Mouse (Mus musculus): ENCODE results near the gene Hba-x. TPM values are rescaled to one million over a fixed set of nuclear protein-coding genes. Genes with fewer than 3 reads are reported as not detected.

Hba-x gene
- polyA plus RNA-seq, 1 experiment from 2014 or later = 300 TPM

DNA sequence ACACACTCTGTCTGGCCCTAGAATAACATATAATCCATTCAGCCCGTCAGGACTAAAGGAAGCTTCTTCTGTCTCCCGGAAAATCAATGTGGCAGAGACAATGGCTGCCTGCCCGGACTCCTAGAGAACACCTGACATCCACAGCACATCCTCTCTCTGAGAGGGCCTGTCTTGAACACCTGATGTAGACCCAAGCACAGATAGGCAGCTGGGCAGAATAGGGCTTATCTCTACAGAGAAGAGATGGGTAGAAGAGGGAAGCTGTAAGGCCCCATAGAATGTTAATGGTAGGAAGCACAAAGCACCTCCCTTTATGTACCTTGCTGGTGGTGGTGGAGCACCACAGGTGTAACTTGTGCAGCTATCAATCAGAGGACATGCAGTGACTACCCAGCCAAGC, 34.0 kb upstream of the Hba-x start:
- Histone ChIP-seq H3K9me3 (ENCODE audit: control insufficient read depth, low read length) (no peaks in the 10 kb centered on the region), H3K4me2 (ENCODE audit: low read length) (no peak overlapping the region), H3K36me3 (ENCODE audit: control insufficient read depth, insufficient read depth, low read length) (peaks cover 75% of the 10 kb centered on the region), H3K27me3 (ENCODE audit: control insufficient read depth, insufficient read depth, low read length) (no peaks in the 10 kb centered on the region), H3K9ac (ENCODE audit: low read length) (no peak overlapping the region), H3K4me1 (ENCODE audit: control insufficient read depth in 2 of 2, insufficient read depth in 2 of 2, low read length in 2 of 2) (peaks cover 6 to 14% of the 10 kb centered on the region in 2 experiments; a peak in 3 of 4 replicates), H3K4me3 (ENCODE audit: control insufficient read depth in 1 of 2, insufficient read depth in 1 of 2, low read depth in 1 of 2, low read length in 2 of 2) (no peak overlapping the region), H3K27ac (replicated peaks in 1 of 2; ENCODE audit: control insufficient read depth in 1 of 2, insufficient read depth in 1 of 2, low read depth in 2 of 2, low read length in 2 of 2) (no peak overlapping the region)
- 86% methylated on average over 3 of the region's 3 CpGs for WGBS
- ATAC-seq (ENCODE audit: insufficient number of reproducible peaks, insufficient read depth, low FRiP score, low read depth) = no peak

DNA sequence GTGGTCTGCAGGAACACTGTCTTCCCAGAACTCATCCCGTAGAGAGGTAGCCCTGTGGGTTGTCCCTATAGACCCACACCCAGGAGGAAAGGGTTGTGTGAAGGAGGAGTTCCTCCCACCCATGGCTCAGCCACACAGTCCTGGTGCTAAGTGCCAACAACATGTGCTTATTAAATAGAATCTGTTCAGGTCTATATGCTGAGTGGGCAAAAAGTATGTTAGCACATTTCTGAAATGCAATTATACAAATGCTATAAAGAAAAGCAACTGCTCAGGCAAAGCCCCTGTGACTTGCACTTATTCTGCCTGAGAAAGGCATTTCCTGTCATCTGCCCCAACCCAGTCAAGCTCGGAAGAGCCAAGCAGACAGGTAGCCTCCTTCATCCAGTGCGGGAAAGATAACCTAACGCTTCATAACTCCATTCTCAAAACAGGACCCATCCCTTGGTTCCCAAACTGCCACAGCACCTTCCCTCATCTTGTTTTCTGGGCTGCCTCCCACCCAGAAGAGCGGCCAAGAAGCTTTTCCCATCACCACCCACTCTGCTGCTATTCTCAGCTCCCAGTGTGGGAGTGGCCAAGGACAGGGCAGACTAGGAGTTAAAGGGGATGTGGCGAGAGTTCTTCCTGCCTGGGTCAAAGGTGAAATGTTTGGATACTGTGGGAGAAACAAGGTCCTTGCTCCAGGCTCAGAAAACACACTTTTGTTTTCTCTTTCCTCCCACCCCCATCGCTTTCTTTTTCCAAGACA, 32.8 kb upstream of the Hba-x start:
- WGBS = 54% methylated on average over 7 of the region's 7 CpGs
- Histone ChIP-seq H3K36me3 (ENCODE audit: control insufficient read depth, insufficient read depth, low read length) (peaks cover 73% of the 10 kb centered on the region), H3K27me3 (ENCODE audit: control insufficient read depth, insufficient read depth, low read length) (no peaks in the 10 kb centered on the region), H3K4me1 (ENCODE audit: control insufficient read depth in 2 of 2, insufficient read depth in 2 of 2, low read length in 2 of 2) (peaks cover 6 to 11% of the 10 kb centered on the region in 2 experiments; a peak in 3 of 4 replicates), H3K4me3 (ENCODE audit: control insufficient read depth in 1 of 2, insufficient read depth in 1 of 2, low read depth in 1 of 2, low read length in 2 of 2) (no peak overlapping the region), H3K27ac (replicated peaks in 1 of 2; ENCODE audit: control insufficient read depth in 1 of 2, insufficient read depth in 1 of 2, low read depth in 2 of 2, low read length in 2 of 2) (peak overlapping the region in 1 of 2 experiments; percentile 14; a peak in 1 of 4 replicates), H3K9me3 (ENCODE audit: control insufficient read depth, low read length) (no peaks in the 10 kb centered on the region), H3K4me2 (ENCODE audit: low read length) (no peak overlapping the region), H3K9ac (ENCODE audit: low read length) (no peak overlapping the region)
- ATAC-seq (ENCODE audit: insufficient number of reproducible peaks, insufficient read depth, low FRiP score, low read depth) = no peak

- H3K27ac ChIP-seq (replicated peaks in 1 of 2; ENCODE audit: control insufficient read depth in 1 of 2, insufficient read depth in 1 of 2, low read depth in 2 of 2, low read length in 2 of 2) = no peak overlapping the region; a peak in 1 of 4 replicates
- H3K4me1 ChIP-seq (ENCODE audit: control insufficient read depth in 2 of 2, insufficient read depth in 2 of 2, low read length in 2 of 2) = peaks cover 6 to 11% of the 10 kb centered on the region in 2 experiments; a peak in 3 of 4 replicates
- WGBS = 74% methylated on average over 3 of the region's 3 CpGs
- no peaks in the 10 kb centered on the region for H3K9me3 ChIP-seq (ENCODE audit: control insufficient read depth, low read length)
- H3K36me3 ChIP-seq (ENCODE audit: control insufficient read depth, insufficient read depth, low read length) = peaks cover 73% of the 10 kb centered on the region
- no peak overlapping the region for H3K4me2 ChIP-seq (ENCODE audit: low read length)
- no peak overlapping the region for H3K9ac ChIP-seq (ENCODE audit: low read length)
- H3K4me3 ChIP-seq (ENCODE audit: control insufficient read depth in 1 of 2, insufficient read depth in 1 of 2, low read depth in 1 of 2, low read length in 2 of 2) = no peak overlapping the region
- no peak for ATAC-seq (ENCODE audit: insufficient number of reproducible peaks, insufficient read depth, low FRiP score, low read depth)
- no peaks in the 10 kb centered on the region for H3K27me3 ChIP-seq (ENCODE audit: control insufficient read depth, insufficient read depth, low read length)
Observed at GRCm38 (mm10) chr11:32244064-32244463, 32.1 kb upstream of the Hba-x start.

GRCm38 (mm10) chr11:32244617-32245016, 31.6 kb upstream of the Hba-x start:
- Histone ChIP-seq H3K36me3 (ENCODE audit: control insufficient read depth, insufficient read depth, low read length) (peaks cover 73% of the 10 kb centered on the region), H3K27me3 (ENCODE audit: control insufficient read depth, insufficient read depth, low read length) (no peaks in the 10 kb centered on the region), H3K4me2 (ENCODE audit: low read length) (no peak overlapping the region), H3K4me1 (ENCODE audit: control insufficient read depth in 2 of 2, insufficient read depth in 2 of 2, low read length in 2 of 2) (peaks cover 6 to 11% of the 10 kb centered on the region in 2 experiments; a peak in 3 of 4 replicates), H3K9me3 (ENCODE audit: control insufficient read depth, low read length) (no peaks in the 10 kb centered on the region), H3K9ac (ENCODE audit: low read length) (no peak overlapping the region), H3K4me3 (ENCODE audit: control insufficient read depth in 1 of 2, insufficient read depth in 1 of 2, low read depth in 1 of 2, low read length in 2 of 2) (no peak overlapping the region), H3K27ac (replicated peaks in 1 of 2; ENCODE audit: control insufficient read depth in 1 of 2, insufficient read depth in 1 of 2, low read depth in 2 of 2, low read length in 2 of 2) (no peak overlapping the region)
- ATAC-seq (ENCODE audit: insufficient number of reproducible peaks, insufficient read depth, low FRiP score, low read depth) = no peak
- 76% methylated on average over 1 of the region's 1 CpGs for WGBS

DNA sequence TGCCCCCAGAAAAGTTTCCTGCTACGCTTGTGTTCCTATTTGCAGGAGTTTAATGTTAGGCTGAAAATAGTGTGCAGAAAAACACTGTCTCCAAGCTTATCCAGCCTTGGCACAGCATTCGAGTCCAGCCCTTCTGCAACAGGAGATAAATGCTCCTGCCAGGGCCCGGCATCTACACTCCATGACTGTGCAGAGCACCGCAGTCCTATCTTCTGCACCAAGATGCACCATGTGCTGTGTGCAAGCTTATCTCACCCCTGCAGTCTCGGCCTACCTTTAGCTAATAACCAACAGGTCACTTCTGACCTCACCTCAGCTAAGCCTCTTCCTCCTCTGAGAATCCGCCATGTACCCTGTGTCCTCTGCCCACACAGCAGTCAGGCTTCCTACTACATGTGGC, 30.6 kb upstream of the Hba-x start:
- WGBS = 82% methylated on average over 6 of the region's 6 CpGs
- no peak for ATAC-seq (ENCODE audit: insufficient number of reproducible peaks, insufficient read depth, low FRiP score, low read depth)
- Histone ChIP-seq H3K36me3 (ENCODE audit: control insufficient read depth, insufficient read depth, low read length) (peaks cover 73% of the 10 kb centered on the region), H3K9ac (ENCODE audit: low read length) (no peak overlapping the region), H3K4me1 (ENCODE audit: control insufficient read depth in 2 of 2, insufficient read depth in 2 of 2, low read length in 2 of 2) (peaks cover 6 to 11% of the 10 kb centered on the region in 2 experiments; a peak in 3 of 4 replicates), H3K4me2 (ENCODE audit: low read length) (no peak overlapping the region), H3K9me3 (ENCODE audit: control insufficient read depth, low read length) (no peaks in the 10 kb centered on the region), H3K27me3 (ENCODE audit: control insufficient read depth, insufficient read depth, low read length) (no peaks in the 10 kb centered on the region), H3K27ac (replicated peaks in 1 of 2; ENCODE audit: control insufficient read depth in 1 of 2, insufficient read depth in 1 of 2, low read depth in 2 of 2, low read length in 2 of 2) (no peak overlapping the region), H3K4me3 (ENCODE audit: control insufficient read depth in 1 of 2, insufficient read depth in 1 of 2, low read depth in 1 of 2, low read length in 2 of 2) (no peak overlapping the region)

GRCm38 (mm10) chr11:32247068-32247467, 29.1 kb upstream of the Hba-x start:
- H3K27me3 ChIP-seq (ENCODE audit: control insufficient read depth, insufficient read depth, low read length) = no peaks in the 10 kb centered on the region
- no peak overlapping the region for H3K4me2 ChIP-seq (ENCODE audit: low read length)
- no peak overlapping the region for H3K27ac ChIP-seq (replicated peaks in 1 of 2; ENCODE audit: control insufficient read depth in 1 of 2, insufficient read depth in 1 of 2, low read depth in 2 of 2, low read length in 2 of 2)
- peaks cover 75% of the 10 kb centered on the region for H3K36me3 ChIP-seq (ENCODE audit: control insufficient read depth, insufficient read depth, low read length)
- peaks cover 6 to 11% of the 10 kb centered on the region in 2 experiments; a peak in 3 of 4 replicates for H3K4me1 ChIP-seq (ENCODE audit: control insufficient read depth in 2 of 2, insufficient read depth in 2 of 2, low read length in 2 of 2)
- H3K9me3 ChIP-seq (ENCODE audit: control insufficient read depth, low read length) = no peaks in the 10 kb centered on the region
- ATAC-seq (ENCODE audit: insufficient number of reproducible peaks, insufficient read depth, low FRiP score, low read depth) = no peak
- no peak overlapping the region for H3K4me3 ChIP-seq (ENCODE audit: control insufficient read depth in 1 of 2, insufficient read depth in 1 of 2, low read depth in 1 of 2, low read length in 2 of 2)
- no peak overlapping the region for H3K9ac ChIP-seq (ENCODE audit: low read length)

DNA sequence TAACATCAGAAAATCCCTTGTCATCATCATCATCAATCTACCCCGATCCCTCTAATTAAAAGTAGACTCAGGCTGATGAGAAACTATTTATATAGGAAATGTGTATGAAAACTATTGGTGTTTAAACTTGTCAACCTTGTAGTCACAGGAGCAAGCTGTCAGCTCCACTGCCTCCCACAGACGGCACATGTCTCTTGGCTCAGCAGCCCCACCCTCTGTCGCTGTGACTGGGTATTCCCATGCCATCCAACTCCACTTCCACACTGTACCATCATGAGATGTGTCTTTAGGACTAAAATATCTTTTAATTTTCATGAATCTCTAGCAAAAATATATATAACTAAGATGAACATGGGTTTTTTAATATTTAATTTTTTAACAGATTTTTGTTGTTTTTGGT, 27.9 kb upstream of the Hba-x start:
- Histone ChIP-seq H3K4me1 (ENCODE audit: control insufficient read depth in 2 of 2, insufficient read depth in 2 of 2, low read length in 2 of 2) (peaks cover 5 to 8% of the 10 kb centered on the region in 2 experiments; a peak in 3 of 4 replicates), H3K27ac (replicated peaks in 1 of 2; ENCODE audit: control insufficient read depth in 1 of 2, insufficient read depth in 1 of 2, low read depth in 2 of 2, low read length in 2 of 2) (no peak overlapping the region), H3K27me3 (ENCODE audit: control insufficient read depth, insufficient read depth, low read length) (no peaks in the 10 kb centered on the region), H3K4me3 (ENCODE audit: control insufficient read depth in 1 of 2, insufficient read depth in 1 of 2, low read depth in 1 of 2, low read length in 2 of 2) (no peak overlapping the region), H3K9me3 (ENCODE audit: control insufficient read depth, low read length) (no peaks in the 10 kb centered on the region), H3K9ac (ENCODE audit: low read length) (no peak overlapping the region), H3K4me2 (ENCODE audit: low read length) (no peak overlapping the region), H3K36me3 (ENCODE audit: control insufficient read depth, insufficient read depth, low read length) (peaks cover 82% of the 10 kb centered on the region)
- 76% methylated on average over 3 of the region's 3 CpGs for WGBS
- ATAC-seq (ENCODE audit: insufficient number of reproducible peaks, insufficient read depth, low FRiP score, low read depth) = no peak
